Mouse (Mus musculus) limb, embryonic 14.5 days (tissue): Measurements from ENCODE around the gene Erlin1. TPM values are rescaled to one million over a fixed set of nuclear protein-coding genes. Genes with fewer than 3 reads are reported as not detected.

Experiments
- ATAC-seq: fragments of 200-750 bp; cut with Nextera tagmentation; 2 replicates; pipeline ENCODE4 v1.8.0; 2017; ENCODE audit warnings: low read depth, moderate number of reproducible peaks, moderate TSS enrichment; ENCODE audit not compliant: low FRiP score
- DNase-seq: peaks from one replicate; pipeline ENCODE4 v3.0.0-alpha.2; 2015; ENCODE audit warnings: low spot score
- H3K27ac ChIP-seq: fragments of 300-500 bp; sonication (generic); replicated peaks from 2 replicates; pipeline ENCODE4 v1.5.1; 2014; ENCODE audit warnings: low read depth, mild to moderate bottlenecking, low read length, moderate library complexity, mixed read lengths
- H3K27me3 ChIP-seq: fragments of 300-500 bp; sonication (generic); 2 replicates; pipeline ENCODE4 v1.6.1; 2014; ENCODE audit warnings: low read length, mixed read lengths; ENCODE audit not compliant: control insufficient read depth, insufficient read depth
- H3K36me3 ChIP-seq: fragments of 300-500 bp; sonication (generic); 2 replicates; pipeline ENCODE4 v1.6.1; 2014; ENCODE audit warnings: mild to moderate bottlenecking, low read length, moderate library complexity, mixed read lengths; ENCODE audit not compliant: control insufficient read depth, insufficient read depth
- H3K4me1 ChIP-seq: fragments of 300-500 bp; sonication (generic); 2 replicates; pipeline ENCODE4 v1.6.1; 2014; ENCODE audit warnings: antibody characterized with exemption, low read length, mixed read lengths; ENCODE audit not compliant: control insufficient read depth, insufficient read depth
- H3K4me2 ChIP-seq: fragments of 300-500 bp; sonication (generic); replicated peaks from 2 replicates; pipeline ENCODE4 v1.6.1; 2014; ENCODE audit warnings: low read depth, mild to moderate bottlenecking, low read length, moderate library complexity; ENCODE audit not compliant: severe bottlenecking
- H3K4me3 ChIP-seq: fragments of 300-500 bp; sonication (generic); replicated peaks from 2 replicates; pipeline ENCODE4 v1.5.1; 2014; ENCODE audit warnings: low read length
- H3K9ac ChIP-seq: fragments of 300-500 bp; sonication (generic); 2 replicates; pipeline ENCODE4 v1.6.1; 2014; ENCODE audit warnings: mild to moderate bottlenecking, low read depth, low read length, moderate library complexity; ENCODE audit not compliant: severe bottlenecking
- H3K9me3 ChIP-seq: fragments of 300-500 bp; sonication (generic); 2 replicates; pipeline ENCODE4 v1.6.1; 2016; ENCODE audit warnings: low read length; ENCODE audit not compliant: control insufficient read depth
- POLR2A ChIP-seq: fragments of 200-500 bp; IDR thresholded peaks from 2 replicates; pipeline ENCODE4 v1.8.0; 2012; ENCODE audit warnings: inconsistent platforms, mild to moderate bottlenecking, moderate library complexity, borderline replicate concordance; ENCODE audit not compliant: insufficient read depth, insufficient read length; ENCODE audit errors: extremely low read depth
- WGBS: fragments of 180-500 bp; shearing (Covaris S2); extraction: QIAGEN DNeasy Blood & Tissue Kit; methylation state at CpG from one replicate; pipeline ENCODE4 v1.1.7; 2014; 5-methylcytosine and 5-hydroxymethylcytosine counted together
- polyA plus RNA-seq, 2 experiments: library from polyadenylated mRNA; depleted of rRNA in 1 of 2; stranded (reverse) in 1 of 2; unstranded in 1 of 2; fragments of >200 nt; fragmentation: Nextera tagmentation in 1 of 2; extraction: Ambion mirVana in 1 of 2; gene quantifications; 2 replicates each; pipeline versions ENCODE4 v1.2.1 to v1.2.3; 2012 to 2014

Erlin1 gene
- polyA plus RNA-seq, 2 experiments, result 35.9 to 38.0 TPM

DNA sequence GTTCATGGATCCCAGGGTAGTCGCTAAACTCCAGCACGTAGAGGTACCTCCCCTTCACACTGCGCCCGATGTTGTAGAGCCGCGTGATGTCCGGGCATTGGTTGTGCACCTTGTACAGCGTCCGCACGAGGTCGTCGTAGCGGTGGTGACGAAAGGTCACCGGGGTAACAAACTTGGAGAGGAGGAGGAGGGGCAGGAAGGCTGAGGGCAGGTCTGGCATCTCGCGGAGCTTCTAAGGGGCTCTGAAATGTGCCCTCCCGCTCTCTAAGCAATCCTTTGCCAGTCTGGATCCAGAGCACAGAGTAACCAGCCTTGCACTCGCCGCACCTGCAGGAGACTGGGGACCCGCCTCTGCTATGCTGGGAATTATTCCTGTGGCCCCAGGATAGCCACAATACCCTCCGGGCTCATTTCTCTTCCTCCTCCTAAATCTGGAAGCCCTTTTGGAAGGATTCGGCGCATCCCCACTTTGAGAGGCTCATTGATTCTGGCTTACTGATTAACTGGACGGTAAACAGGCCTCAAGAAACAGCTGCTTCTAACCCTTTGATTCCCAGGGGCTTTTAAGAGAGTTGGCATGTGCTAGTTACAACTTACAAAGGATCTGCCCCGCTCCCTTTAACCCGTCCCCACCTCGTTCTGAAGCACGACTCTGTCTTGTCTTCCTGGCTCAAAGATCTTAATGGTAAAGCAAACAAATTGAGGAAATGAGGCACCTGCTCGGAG is 83.4 kb downstream of the Erlin1 start, which contains the start of gene Cpn1:
Gene Cpn1 (minus strand): TSS at position 488 of the 726 bp plus-strand sequence.
- DNase-seq (no peak), ATAC-seq (no peak)
- no peak within 1 kb of the TSS for H3K4me3 ChIP-seq
- no peaks in the 10 kb centered on the region for H3K36me3 ChIP-seq
- no peaks in the 10 kb centered on the region for H3K27me3 ChIP-seq
- H3K9ac ChIP-seq, result no peak within 1 kb of the TSS
- no peak for TF ChIP-seq POLR2A
- H3K9me3 ChIP-seq, result no peaks in the 10 kb centered on the region
- peak within 1 kb of the TSS; percentile 30 for H3K4me2 ChIP-seq
- 18% methylated on average over 30 of the region's 30 CpGs for WGBS
- no peaks in the 10 kb centered on the region for H3K4me1 ChIP-seq
- no peak within 1 kb of the TSS for H3K27ac ChIP-seq

Other genes with a start within 250 kb of the Erlin1 start
- 33.0 and 39.7 TPM in 2 replicates for gene Dnmbp, start 129.6 kb downstream of the Erlin1 start, polyA plus RNA-seq (2012; rRNA removed)
- gene Dnmbp, start 129.6 kb downstream of the Erlin1 start, polyA plus RNA-seq (2014; fragmentation: Nextera tagmentation; extraction: Ambion mirVana), result 23.3 and 26.1 TPM in 2 replicates
- gene Cpn1, start 83.2 kb downstream of the Erlin1 start, polyA plus RNA-seq (2012; rRNA removed), result 0.19 and 0.26 TPM in 2 replicates
- 0.14 TPM in 1 of 2 replicates, not detected in the other for gene Cpn1, start 83.2 kb downstream of the Erlin1 start, polyA plus RNA-seq (2014; fragmentation: Nextera tagmentation; extraction: Ambion mirVana)
- gene Cyp2c23, start 40.6 kb downstream of the Erlin1 start, polyA plus RNA-seq (2012; rRNA removed), result 0.04 and 0.05 TPM in 2 replicates
- gene Cyp2c23, start 40.6 kb downstream of the Erlin1 start, polyA plus RNA-seq (2014; fragmentation: Nextera tagmentation; extraction: Ambion mirVana), result 0.12 TPM in 1 of 2 replicates, not detected in the other
- 60.3 and 64.9 TPM in 2 replicates for gene Chuk, start 37.7 kb upstream of the Erlin1 start, polyA plus RNA-seq (2012; rRNA removed)
- 37.0 and 42.2 TPM in 2 replicates for gene Chuk, start 37.7 kb upstream of the Erlin1 start, polyA plus RNA-seq (2014; fragmentation: Nextera tagmentation; extraction: Ambion mirVana)
- gene Cwf19l1, start 66.1 kb upstream of the Erlin1 start, polyA plus RNA-seq (2012; rRNA removed), result 21.6 and 25.2 TPM in 2 replicates
- gene Cwf19l1, start 66.1 kb upstream of the Erlin1 start, polyA plus RNA-seq (2014; fragmentation: Nextera tagmentation; extraction: Ambion mirVana), result 26.3 and 29.6 TPM in 2 replicates
- 50.5 and 74.8 TPM in 2 replicates for gene Bloc1s2, start 76.7 kb upstream of the Erlin1 start, polyA plus RNA-seq (2012; rRNA removed)
- gene Bloc1s2, start 76.7 kb upstream of the Erlin1 start, polyA plus RNA-seq (2014; fragmentation: Nextera tagmentation; extraction: Ambion mirVana), result 82.1 and 87.5 TPM in 2 replicates
- gene Pkd2l1, start 122.7 kb upstream of the Erlin1 start, polyA plus RNA-seq (2012; rRNA removed), result 0.01 and 0.03 TPM in 2 replicates
- gene Pkd2l1, start 122.7 kb upstream of the Erlin1 start, polyA plus RNA-seq (2014; fragmentation: Nextera tagmentation; extraction: Ambion mirVana), result not detected in 2 replicates
- gene Scd3, start 133.5 kb upstream of the Erlin1 start, polyA plus RNA-seq (2012; rRNA removed), result not detected in 2 replicates
- 0.21 TPM in 1 of 2 replicates, not detected in the other for gene Scd3, start 133.5 kb upstream of the Erlin1 start, polyA plus RNA-seq (2014; fragmentation: Nextera tagmentation; extraction: Ambion mirVana)
- 274 and 383 TPM in 2 replicates for gene Scd2, start 223.9 kb upstream of the Erlin1 start, polyA plus RNA-seq (2012; rRNA removed)
- 216 and 218 TPM in 2 replicates for gene Scd2, start 223.9 kb upstream of the Erlin1 start, polyA plus RNA-seq (2014; fragmentation: Nextera tagmentation; extraction: Ambion mirVana)